Mouse (Mus musculus) Patski (cell line): ENCODE measurements around the gene Naif1. TPM values are rescaled to one million over a fixed set of nuclear protein-coding genes. Genes with fewer than 3 reads are reported as not detected.
"Not testable (repeated sequence)": the region's sequence is repeated elsewhere in the genome, so short reads cannot be mapped to it uniquely, and the experiment has no call there.

Source experiments
- ATAC-seq: fragments of 100-300 bp; one replicate; pipeline ENCODE4 v1.8.0; 2021
- CTCF ChIA-PET: fragments of 350-600 bp; sonication (Branson Sonifier 250); formaldehyde crosslinking; loops from one replicate; lab custom pipeline; 2022; ENCODE audit warnings: inconsistent platforms; lab: Charles Lee
- POLR2A ChIA-PET: fragments of 350-600 bp; sonication (Branson Sonifier 250); formaldehyde crosslinking; loops from one replicate; lab custom pipeline; 2022; ENCODE audit warnings: antibody characterized with exemption, inconsistent platforms; lab: Charles Lee
- DNase-seq: peaks from one replicate; pipeline ENCODE4 v3.0.0-alpha.2; 2011; ENCODE audit warnings: low read depth, low spot score
- H3K27me3 ChIP-seq: fragments of 371-371 bp; one replicate; pipeline ENCODE4 v1.5.1; 2021
- CTCF ChIP-seq: fragments of 100-300 bp; IDR thresholded peaks from one replicate; pipeline ENCODE4 v1.5.1; 2021
- in situ Hi-C: fragments of 300-500 bp; cut with MboI; formaldehyde crosslinking; loops from 3 replicates; pipeline ENCODE4 v1.11.1; 2018; ENCODE audit warnings: low pct_unique_long_range_greater_than_20kb, mixed read lengths
- polyA plus RNA-seq: library from polyadenylated mRNA; unstranded; gene quantifications from one replicate; pipeline ENCODE4 v1.2.3, GENCODE M21; 2021

Naif1 gene
- polyA plus RNA-seq, 1 experiment from 2014 or later: 5.9 TPM

- in situ Hi-C loops: no loop called here
- no peaks in the 10 kb centered on the region for H3K27me3 ChIP-seq
- POLR2A ChIA-PET: no interaction called here
- CTCF ChIA-PET: interaction anchor here (1.4 to 1.6 kb wide), 2 partner anchors 18 to 77 kb away, joined by 6 to 7 read pairs; no protein-coding TSS in a partner anchor
- TF ChIP-seq CTCF: no peak
- ATAC-seq (no peak), DNase-seq (no peak)
These were observed 32.1 kb downstream of the Naif1 start for GRCm38 (mm10) chr2:32482351-32482750.

GRCm38 (mm10) chr2:32483179-32483875 is 33.1 kb downstream of the Naif1 start:
- POLR2A ChIA-PET: no interaction called here
- CTCF ChIA-PET: interaction anchor here (0.7 to 1.6 kb wide), 4 partner anchors 19 to 78 kb away, joined by 3 to 7 read pairs (median 4); no protein-coding TSS in a partner anchor
- ATAC-seq: no peak
- in situ Hi-C loops: no loop called here
- DNase-seq: no peak
- H3K27me3 ChIP-seq: no peaks in the 10 kb centered on the region
- TF ChIP-seq CTCF: peak; percentile 60

GRCm38 (mm10) chr2:32484933-32485332 is 34.7 kb downstream of the Naif1 start:
- POLR2A ChIA-PET: interaction anchor here (1.3 kb wide), 1 partner anchor 43 kb away, joined by 3 read pairs; no protein-coding TSS in a partner anchor
- ATAC-seq (no peak), DNase-seq (no peak)
- no peak for TF ChIP-seq CTCF
- in situ Hi-C loops: loop anchor here (5.0 kb wide), 1 partner anchor 83 kb away; no protein-coding TSS in a partner anchor
- no peaks in the 10 kb centered on the region for H3K27me3 ChIP-seq
- CTCF ChIA-PET: interaction anchor here (1.3 to 6.4 kb wide), 5 partner anchors 22 to 81 kb away, joined by 3 to 136 read pairs (median 6); no protein-coding TSS in a partner anchor

- no peaks in the 10 kb centered on the region for H3K27me3 ChIP-seq
- POLR2A ChIA-PET: interaction anchor here (1.3 kb wide), 1 partner anchor 44 kb away, joined by 3 read pairs; no protein-coding TSS in a partner anchor
- DNase-seq: no peak
- in situ Hi-C loops: loop anchor here (5.0 kb wide), 1 partner anchor 83 kb away; no protein-coding TSS in a partner anchor
- no peak for TF ChIP-seq CTCF
- CTCF ChIA-PET: interaction anchor here (1.0 to 6.4 kb wide), 8 partner anchors 28 to 182 kb away, joined by 4 to 136 read pairs (median 8); no protein-coding TSS in a partner anchor
- ATAC-seq: no peak
These were observed 35.5 kb downstream of the Naif1 start for GRCm38 (mm10) chr2:32485751-32486150.

- TF ChIP-seq CTCF: no peak
- no peaks in the 10 kb centered on the region for H3K27me3 ChIP-seq
- in situ Hi-C loops: loop anchor here (5.0 kb wide), 1 partner anchor 84 kb away; no protein-coding TSS in a partner anchor
- DNase-seq (no peak), ATAC-seq (no peak)
- POLR2A ChIA-PET: interaction anchor here (1.3 kb wide), 1 partner anchor 45 kb away, joined by 3 read pairs; no protein-coding TSS in a partner anchor
- CTCF ChIA-PET: interaction anchor here (0.8 to 6.4 kb wide), 24 partner anchors 8 to 182 kb away, joined by 3 to 136 read pairs (median 6); partner anchors contain the start of genes 1110008P14Rik, Dpm2 and Slc25a25
These were observed 35.9 kb downstream of the Naif1 start for GRCm38 (mm10) chr2:32486155-32486554.

GRCm38 (mm10) chr2:32487124-32487623 is 36.9 kb downstream of the Naif1 start:
- ChIA-PET POLR2A (no interaction called here), CTCF (interaction anchor here (0.7 to 6.4 kb wide), 30 partner anchors 9 to 206 kb away, joined by 3 to 136 read pairs (median 5); partner anchors contain the start of genes 1110008P14Rik, Dpm2, Slc25a25 and St6galnac4)
- DNase-seq (peak; percentile 79), ATAC-seq (peak; percentile 38)
- in situ Hi-C loops: loop anchor here (5.0 kb wide), 1 partner anchor 85 kb away; no protein-coding TSS in a partner anchor
- H3K27me3 ChIP-seq: no peaks in the 10 kb centered on the region
- TF ChIP-seq CTCF: peak; percentile 98

- ATAC-seq: no peak
- POLR2A ChIA-PET: interaction anchor here (0.9 to 1.1 kb wide), 2 partner anchors 48 to 79 kb away, joined by 3 read pairs; no protein-coding TSS in a partner anchor
- in situ Hi-C loops: loop anchor here (5.0 kb wide), 1 partner anchor 86 kb away; no protein-coding TSS in a partner anchor
- H3K27me3 ChIP-seq: no peaks in the 10 kb centered on the region
- CTCF ChIA-PET: interaction anchor here (0.6 to 6.4 kb wide), 20 partner anchors 12 to 95 kb away, joined by 3 to 136 read pairs (median 4); no protein-coding TSS in a partner anchor
- peak; percentile 91 for TF ChIP-seq CTCF
- DNase-seq: peak; percentile 56
These were observed 38.4 kb downstream of the Naif1 start for GRCm38 (mm10) chr2:32488679-32489078.

GRCm38 (mm10) chr2:32490730-32491129 is 40.5 kb downstream of the Naif1 start:
- POLR2A ChIA-PET, H3K27me3 ChIP-seq, DNase-seq, ATAC-seq: not testable (repeated sequence)
- in situ Hi-C loops: loop anchor here (5.0 kb wide), 1 partner anchor 72 kb away; no protein-coding TSS in a partner anchor
- CTCF ChIA-PET: interaction anchor here (6.4 kb wide), 2 partner anchors 75 to 87 kb away, joined by 73 to 136 read pairs; no protein-coding TSS in a partner anchor

- ATAC-seq (no peak), DNase-seq (no peak)
- no peak for TF ChIP-seq CTCF
- ChIA-PET CTCF (interaction anchor here (0.8 to 1.0 kb wide), 2 partner anchors 74 kb away, joined by 3 to 4 read pairs; no protein-coding TSS in a partner anchor), POLR2A (no interaction called here)
- no peaks in the 10 kb centered on the region for H3K27me3 ChIP-seq
- in situ Hi-C loops: loop anchor here (5.0 kb wide), 1 partner anchor 70 kb away; no protein-coding TSS in a partner anchor
These were observed 42.4 kb downstream of the Naif1 start for GRCm38 (mm10) chr2:32492661-32493060.

- in situ Hi-C loops: loop anchor here (5.0 kb wide), 1 partner anchor 69 kb away; no protein-coding TSS in a partner anchor
- CTCF ChIA-PET: interaction anchor here (0.8 kb wide), 1 partner anchor 73 kb away, joined by 4 read pairs; no protein-coding TSS in a partner anchor
- DNase-seq (no peak), ATAC-seq (no peak)
- H3K27me3 ChIP-seq: no peaks in the 10 kb centered on the region
- POLR2A ChIA-PET: no interaction called here
- TF ChIP-seq CTCF: no peak
These were observed 43.0 kb downstream of the Naif1 start for GRCm38 (mm10) chr2:32493301-32493701.
